Mouse (Mus musculus): ENCODE data around the gene Spred2.

DNA sequence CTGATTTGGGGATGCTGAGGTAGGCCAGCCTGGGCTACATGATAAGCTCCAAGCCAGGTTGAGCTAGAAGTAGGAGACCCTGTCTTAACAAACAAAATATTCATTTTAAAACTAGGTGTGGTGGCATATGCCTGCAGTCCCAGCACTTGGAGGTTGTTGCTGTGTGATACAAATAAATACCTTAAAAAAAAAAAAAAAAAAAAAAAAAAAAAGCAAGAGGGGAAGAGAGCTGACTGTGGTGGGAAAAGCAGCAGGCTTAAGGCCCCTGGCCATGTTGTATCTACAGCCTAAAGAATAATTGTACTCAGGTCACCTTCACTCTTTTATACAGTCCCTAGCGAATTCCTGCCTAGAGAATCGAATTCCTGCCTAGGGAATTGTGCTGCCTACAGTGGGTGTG is 94.7 kb downstream of the Spred2 start:
- TF ChIP-seq CTCF (IDR thresholded peaks at IDR 0.05; ENCODE audit: low read depth) = no peak
- TF ChIP-seq EP300 (optimal IDR thresholded peaks at IDR 0.05) = no peak

Data from stomach, postnatal 0 days (tissue).